25 mouse cellular contexts compared by ENCODE assay signal in the genomic region with DNA sequence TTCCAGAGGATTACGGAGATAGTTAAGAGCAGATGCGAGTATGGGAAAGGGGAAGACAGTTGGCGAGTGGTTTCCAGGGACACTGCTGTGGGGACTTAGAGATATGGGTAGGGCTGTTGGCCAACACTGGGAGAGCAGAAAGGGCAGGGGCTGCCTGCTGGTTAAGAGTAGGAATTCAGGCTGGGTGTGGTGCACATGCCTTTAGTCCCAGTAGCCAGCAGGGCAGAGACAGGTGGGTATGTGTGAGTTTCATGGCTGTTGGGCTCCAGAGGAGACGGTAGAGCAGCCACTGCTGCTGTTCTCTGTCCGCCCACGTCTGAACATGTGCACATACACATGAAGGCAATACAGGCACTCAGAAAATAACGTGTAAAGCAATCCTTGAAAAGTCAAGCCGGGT.
A peak's percentile ranks its signal among the peaks of the same experiment; 100 is the strongest.
DNase-seq lines count a peak whose midpoint lies in the region; ATAC-seq and TF ChIP-seq lines count a peak whose summit lies in the region.
"Had no signal": no experiment of that assay in that cellular context is flagged by ENCODE, and none has a peak within 500 bp of the region (broad histone marks: within the 10 kb centered on the region; RNA-seq: fewer than 3 reads in every experiment).

No protein-coding gene starts in this region.

- DNase-seq in heart, postnatal 4 days: no peak
- DNase-seq in ES-CJ7 (ENCODE audit: low read depth, low spot score): peak; percentile 29
- peak; percentile 50 for DNase-seq in ZHBTc4 (ENCODE audit: low read depth, low spot score)
- no peak for DNase-seq in frontal cortex, postnatal 25 days (ENCODE audit: low spot score in 2 of 2)
- no peak for DNase-seq in adrenal gland, adult 18-20 months (ENCODE audit: low spot score in 2 of 2)
- DNase-seq: adrenal gland, adult 8-10 months; adrenal gland, postnatal 14 days; adrenal gland, postnatal 36 days; cerebellum, adult 11 months; cerebellum, adult 18-20 months; cerebellum, adult 8-10 months; cerebellum, adult 9-11 months; cerebellum, postnatal 14 days; cerebellum, postnatal 36 days; embryo, embryonic 11 days had no signal

- H3K9me3 ChIP-seq in heart, embryonic 16.5 days (replicated peaks; ENCODE audit: control insufficient read depth, low read length): no peaks in the 10 kb centered on the region
- H3K9me3 ChIP-seq in E14TG2a.4 (ENCODE audit: low read length): no peaks in the 10 kb centered on the region
- H3K9me3 ChIP-seq: embryonic facial prominence, embryonic 13.5 days; embryonic facial prominence, embryonic 15.5 days; forebrain, embryonic 10.5 days; forebrain, embryonic 12.5 days had no signal

- no peak overlapping the region for H3K4me3 ChIP-seq in heart, embryonic 16.5 days (ENCODE audit: low read length)
- 0 out of 2 replicates have a peak overlapping the region, but pooled peaks have one; percentile 20 for H3K4me3 ChIP-seq in E14TG2a.4 (replicated peaks; ENCODE audit: low read length)
- H3K4me3 ChIP-seq: embryonic facial prominence, embryonic 13.5 days; embryonic facial prominence, embryonic 15.5 days; erythroblast, embryonic 14.5 days; forebrain, embryonic 10.5 days; forebrain, embryonic 12.5 days had no signal

- H3K27ac ChIP-seq in heart, embryonic 16.5 days (ENCODE audit: low read length): peak overlapping the region; percentile 19; the same call in 1 of the 2 replicates
- H3K27ac ChIP-seq: embryonic facial prominence, embryonic 13.5 days; embryonic facial prominence, embryonic 15.5 days; forebrain, embryonic 10.5 days; forebrain, embryonic 12.5 days had no signal

- 0 out of 2 replicates have a peak, but pooled peaks cover 6% of the 10 kb centered on the region for H3K36me3 ChIP-seq in heart, embryonic 16.5 days (ENCODE audit: control insufficient read depth, insufficient read depth)
- peaks cover 11% of the 10 kb centered on the region for H3K36me3 ChIP-seq in E14TG2a.4 (ENCODE audit: insufficient read depth, low read length)
- H3K36me3 ChIP-seq: embryonic facial prominence, embryonic 15.5 days had no signal

- no peak for TF ChIP-seq CTCF in E14TG2a.4 (conservative IDR thresholded peaks at IDR 0.05; ENCODE audit: low read length)

- H3K9ac ChIP-seq in heart, embryonic 16.5 days (ENCODE audit: low read length): no peak overlapping the region
- H3K9ac ChIP-seq: embryonic facial prominence, embryonic 13.5 days; embryonic facial prominence, embryonic 15.5 days; forebrain, embryonic 12.5 days had no signal

- no peaks in the 10 kb centered on the region for H3K27me3 ChIP-seq in heart, embryonic 16.5 days (ENCODE audit: control insufficient read depth, insufficient read depth, low read length)
- H3K27me3 ChIP-seq in E14TG2a.4 (ENCODE audit: insufficient read depth, low read length): no peaks in the 10 kb centered on the region
- H3K27me3 ChIP-seq: embryonic facial prominence, embryonic 13.5 days; embryonic facial prominence, embryonic 15.5 days; forebrain, embryonic 12.5 days had no signal

- H3K4me1 ChIP-seq in heart, embryonic 16.5 days (ENCODE audit: control insufficient read depth, insufficient read depth, low read length): peaks cover 35% of the 10 kb centered on the region
- peaks cover 85% of the 10 kb centered on the region for H3K4me1 ChIP-seq in E14TG2a.4 (replicated peaks; ENCODE audit: low read depth, low read length)

- no peak overlapping the region for H3K4me2 ChIP-seq in heart, embryonic 16.5 days (ENCODE audit: low read depth, low read length)
- H3K4me2 ChIP-seq: embryonic facial prominence, embryonic 13.5 days; embryonic facial prominence, embryonic 15.5 days; forebrain, embryonic 12.5 days had no signal

- WGBS in heart, embryonic 16.5 days: 77% methylated on average over 8 of the region's 8 CpGs

- no peak for ATAC-seq in heart, embryonic 16.5 days (replicated peaks; ENCODE audit: extremely low read depth, insufficient read depth, low FRiP score)
- no peak for ATAC-seq in monocyte, adult 5-6 weeks (replicated peaks; ENCODE audit: insufficient number of reproducible peaks, low FRiP score, low TSS enrichment, poor library complexity, severe bottlenecking)
- ATAC-seq: forebrain, embryonic 14.5 days; forebrain, embryonic 16.5 days had no signal

Comparison
In these comparisons a context has a peak if more than half of its experiments do, and no peak if none do; other contexts are left out.
1. DNase-seq: peak in ES-CJ7 (single experiment) and ZHBTc4 (single experiment); none in heart, postnatal 4 days (single experiment), frontal cortex, postnatal 25 days (0 of 2) and adrenal gland, adult 18-20 months (0 of 2).